Mouse (Mus musculus): ENCODE measurements around the gene Slc22a3.

GRCm38 (mm10) chr17:12466501-12467000 is 41.0 kb downstream of the Slc22a3 start:
- TF ChIP-seq CTCF (IDR thresholded peaks at IDR 0.05; ENCODE audit: low read depth) = no peak
- TF ChIP-seq EP300 (IDR thresholded peaks at IDR 0.05; ENCODE audit: low read depth) = no peak
